Mouse (Mus musculus) gastrocnemius, postnatal 10 days (tissue): ENCODE results near the gene Whrn. TPM values are rescaled to one million over a fixed set of nuclear protein-coding genes. Genes with fewer than 3 reads are reported as not detected.
A peak's percentile ranks its signal among the peaks of the same experiment; 100 is the strongest.

Source experiments
- DNase-seq: peaks from one replicate; pipeline ENCODE4 v3.0.0; 2021; ENCODE audit warnings: mixed read lengths
- total RNA-seq, 2 experiments: library from RNA; stranded (reverse); gene quantifications; 2 replicates each; pipeline ENCODE4 v1.2.3; 2021

Whrn gene
- total RNA-seq, 2 experiments from 2014 or later = 2.5 to 4.7 TPM

- DNase-seq = no peak
Observed at GRCm38 (mm10) chr4:63494401-63494966, 1.3 kb downstream of the Whrn start.

GRCm38 (mm10) chr4:63493351-63494121 lies 2.3 kb downstream of the Whrn start:
- DNase-seq = no peak

- DNase-seq = no peak
Observed at GRCm38 (mm10) chr4:63491521-63491920, 4.3 kb downstream of the Whrn start.

GRCm38 (mm10) chr4:63490146-63490545 lies 5.6 kb downstream of the Whrn start:
- DNase-seq = no peak

GRCm38 (mm10) chr4:63489676-63490075 lies 6.1 kb downstream of the Whrn start:
- no peak for DNase-seq

GRCm38 (mm10) chr4:63487916-63488315 lies 7.9 kb downstream of the Whrn start:
- no peak for DNase-seq

GRCm38 (mm10) chr4:63487256-63487655 lies 8.5 kb downstream of the Whrn start:
- no peak for DNase-seq

- DNase-seq = no peak
Observed at GRCm38 (mm10) chr4:63486523-63486922, 9.3 kb downstream of the Whrn start.

GRCm38 (mm10) chr4:63483741-63484140 lies 12.1 kb downstream of the Whrn start:
- no peak for DNase-seq

GRCm38 (mm10) chr4:63480845-63481167 lies 15.0 kb downstream of the Whrn start:
- no peak for DNase-seq

GRCm38 (mm10) chr4:63480098-63480844 lies 15.5 kb downstream of the Whrn start:
- DNase-seq = peak; percentile 37

GRCm38 (mm10) chr4:63478036-63478435 lies 17.8 kb downstream of the Whrn start:
- no peak for DNase-seq

- no peak for DNase-seq
Observed at GRCm38 (mm10) chr4:63476891-63477290, 18.9 kb downstream of the Whrn start.

GRCm38 (mm10) chr4:63475208-63475607 lies 20.6 kb downstream of the Whrn start:
- no peak for DNase-seq

- DNase-seq = no peak
Observed at GRCm38 (mm10) chr4:63474439-63474838, 21.4 kb downstream of the Whrn start.

GRCm38 (mm10) chr4:63467338-63467737 lies 28.5 kb downstream of the Whrn start:
- no peak for DNase-seq

GRCm38 (mm10) chr4:63466192-63466591 lies 29.6 kb downstream of the Whrn start:
- no peak for DNase-seq

GRCm38 (mm10) chr4:63460876-63461525 lies 34.8 kb downstream of the Whrn start:
- no peak for DNase-seq

GRCm38 (mm10) chr4:63459141-63459789 lies 36.5 kb downstream of the Whrn start:
- DNase-seq = no peak

- DNase-seq = no peak
Observed at GRCm38 (mm10) chr4:63456547-63456946, 39.2 kb downstream of the Whrn start.

- no peak for DNase-seq
Observed at GRCm38 (mm10) chr4:63453939-63454513, 41.8 kb downstream of the Whrn start.

- no peak for DNase-seq
Observed at GRCm38 (mm10) chr4:63452555-63452954, 43.2 kb downstream of the Whrn start.
